Mouse (Mus musculus) liver, adult 2 months (tissue): ENCODE measurements around the gene Hnrnpc.

Source experiments
- CTCF ChIP-seq: fragments of 200-500 bp; IDR thresholded peaks from 2 replicates; pipeline ENCODE4 v1.5.1; 2011; ENCODE audit warnings: low read depth, low read length, control low read depth
- POLR2A ChIP-seq: fragments of 200-500 bp; IDR thresholded peaks from 2 replicates; pipeline ENCODE4 v1.6.1; 2011; ENCODE audit warnings: low read length, control low read depth; ENCODE audit not compliant: insufficient read depth; ENCODE audit errors: extremely low read depth

GRCm38 (mm10) chr14:52071599-52072137 lies 32.2 kb downstream of the Hnrnpc start:
- TF ChIP-seq POLR2A (no peak), CTCF (no peak)
